Comparison of ENCODE assay signal across 10 mouse cellular contexts in genomic region chr12:17505620-17506074, GRCm38 (mm10). TPM values are rescaled to one million over a fixed set of nuclear protein-coding genes. Genes with fewer than 3 reads are reported as not detected.
DNase-seq lines count a peak whose midpoint lies in the region; ATAC-seq and TF ChIP-seq lines count a peak whose summit lies in the region.
"Had no signal": no experiment of that assay in that cellular context is flagged by ENCODE, and none has a peak within 500 bp of the region (broad histone marks: within the 10 kb centered on the region; RNA-seq: fewer than 3 reads in every experiment).

No protein-coding gene starts in this region.

- no peaks in the 10 kb centered on the region for H3K36me3 ChIP-seq in heart, embryonic 12.5 days
- H3K36me3 ChIP-seq in heart, embryonic 10.5 days = no peaks in the 10 kb centered on the region
- no peaks in the 10 kb centered on the region for H3K36me3 ChIP-seq in CH12.LX (replicated peaks in 1 of 2; ENCODE audit: control insufficient read depth in 1 of 2, insufficient read depth in 1 of 2, low read length in 1 of 2)
- H3K36me3 ChIP-seq in intestine, postnatal 0 days (ENCODE audit: control insufficient read depth, insufficient read depth) = no peaks in the 10 kb centered on the region
- H3K36me3 ChIP-seq in forebrain, postnatal 0 days (ENCODE audit: insufficient read depth) = no peaks in the 10 kb centered on the region
- no peaks in the 10 kb centered on the region for H3K36me3 ChIP-seq in forebrain, embryonic 11.5 days (ENCODE audit: control insufficient read depth, insufficient read depth, low read length)

- in situ Hi-C loops in CH12.LX (cut with MboI; ENCODE audit: low pct_ligation_motif_present, low pct_unique_long_range_greater_than_20kb, low sequenced_read_pairs) = no loop called here

- no peak overlapping the region for H3K4me2 ChIP-seq in heart, embryonic 12.5 days
- peak overlapping the region; percentile 62 for H3K4me2 ChIP-seq in CH12.LX (ENCODE audit: insufficient read depth, low read depth, poor library complexity, severe bottlenecking)
- H3K4me2 ChIP-seq in intestine, postnatal 0 days (replicated peaks; ENCODE audit: low read depth) = 0 out of 2 replicates have a peak overlapping the region, but pooled peaks have one; percentile 24
- no peak overlapping the region for H3K4me2 ChIP-seq in forebrain, postnatal 0 days (ENCODE audit: low read depth)
- no peak overlapping the region for H3K4me2 ChIP-seq in forebrain, embryonic 11.5 days (ENCODE audit: low read depth, low read length, severe bottlenecking)

- H3K27me3 ChIP-seq in heart, embryonic 12.5 days (replicated peaks) = no peaks in the 10 kb centered on the region
- H3K27me3 ChIP-seq in heart, embryonic 10.5 days (ENCODE audit: insufficient read depth, poor library complexity, severe bottlenecking) = no peaks in the 10 kb centered on the region
- no peaks in the 10 kb centered on the region for H3K27me3 ChIP-seq in CH12.LX (replicated peaks)
- no peaks in the 10 kb centered on the region for H3K27me3 ChIP-seq in intestine, postnatal 0 days (replicated peaks; ENCODE audit: control insufficient read depth, insufficient read depth, low read length)
- H3K27me3 ChIP-seq in forebrain, postnatal 0 days (ENCODE audit: insufficient read depth, low read length) = no peaks in the 10 kb centered on the region
- no peaks in the 10 kb centered on the region for H3K27me3 ChIP-seq in forebrain, embryonic 11.5 days (ENCODE audit: control insufficient read depth, insufficient read depth, low read length)

- H3K9ac ChIP-seq in heart, embryonic 12.5 days = no peak overlapping the region
- peak overlapping the region; percentile 39 for H3K9ac ChIP-seq in CH12.LX (ENCODE audit: insufficient read depth, low read depth)
- H3K9ac ChIP-seq in intestine, postnatal 0 days (ENCODE audit: low read depth, low read length) = no peak overlapping the region
- no peak overlapping the region for H3K9ac ChIP-seq in forebrain, postnatal 0 days
- no peak overlapping the region for H3K9ac ChIP-seq in forebrain, embryonic 11.5 days (ENCODE audit: low read length)

- peak; percentile 55; the same call in 1 of the 2 replicates for TF ChIP-seq POLR2A in CH12.LX (IDR thresholded peaks at IDR 0.05; ENCODE audit: low read depth, low read length)

- peaks cover 15% of the 10 kb centered on the region for H3K4me1 ChIP-seq in heart, embryonic 12.5 days (replicated peaks)
- peaks cover 27% of the 10 kb centered on the region for H3K4me1 ChIP-seq in heart, embryonic 10.5 days
- peaks cover 30 to 51% of the 10 kb centered on the region in 2 experiments for H3K4me1 ChIP-seq in CH12.LX (ENCODE audit: control insufficient read depth in 1 of 2, insufficient read depth in 2 of 2)
- H3K4me1 ChIP-seq in intestine, postnatal 0 days (replicated peaks; ENCODE audit: control insufficient read depth, insufficient read depth, low read length) = no peaks in the 10 kb centered on the region; the same call in 1 of the 2 replicates
- H3K4me1 ChIP-seq in forebrain, postnatal 0 days (ENCODE audit: insufficient read depth) = no peaks in the 10 kb centered on the region
- H3K4me1 ChIP-seq in forebrain, embryonic 11.5 days (replicated peaks; ENCODE audit: control insufficient read depth, insufficient read depth, low read length) = no peaks in the 10 kb centered on the region

- H3K4me3 ChIP-seq in heart, embryonic 12.5 days = no peak overlapping the region
- H3K4me3 ChIP-seq in heart, embryonic 10.5 days = no peak overlapping the region
- peak overlapping the region in 1 of 3 experiments; percentile 22 for H3K4me3 ChIP-seq in CH12.LX (replicated peaks in 1 of 3; ENCODE audit: low read depth in 2 of 3, low read length in 2 of 3, poor library complexity in 1 of 3)
- H3K4me3 ChIP-seq in intestine, postnatal 0 days (ENCODE audit: low read depth, low read length) = no peak overlapping the region
- no peak overlapping the region for H3K4me3 ChIP-seq in forebrain, postnatal 0 days (ENCODE audit: low read depth, low read length)
- H3K4me3 ChIP-seq in forebrain, embryonic 11.5 days (ENCODE audit: low read depth, low read length) = no peak overlapping the region

- H3K27ac ChIP-seq in heart, embryonic 12.5 days (ENCODE audit: poor library complexity, severe bottlenecking) = no peak overlapping the region
- H3K27ac ChIP-seq in heart, embryonic 10.5 days = no peak overlapping the region
- H3K27ac ChIP-seq in CH12.LX (ENCODE audit: insufficient read depth, low read depth) = peak overlapping the region; percentile 97
- H3K27ac ChIP-seq in intestine, postnatal 0 days (ENCODE audit: low read depth, low read length) = peak overlapping the region; percentile 79
- H3K27ac ChIP-seq in forebrain, postnatal 0 days (ENCODE audit: low read depth, low read length) = no peak overlapping the region
- H3K27ac ChIP-seq in forebrain, embryonic 11.5 days (ENCODE audit: low read depth, low read length) = no peak overlapping the region

- WGBS in heart, embryonic 12.5 days = 41% methylated on average over 2 of the region's 2 CpGs
- WGBS in heart, embryonic 10.5 days = 35% methylated on average over 2 of the region's 2 CpGs
- WGBS in intestine, postnatal 0 days = 33% methylated on average over 2 of the region's 2 CpGs
- WGBS in forebrain, postnatal 0 days = 20% methylated on average over 2 of the region's 2 CpGs
- 37% methylated on average over 2 of the region's 2 CpGs for WGBS in forebrain, embryonic 11.5 days

- TF ChIP-seq EP300 in CH12.LX (IDR thresholded peaks at IDR 0.05; ENCODE audit: low read length) = peak; percentile 89

- dilution Hi-C loops in CH12.LX (cut with MboI; ENCODE audit: extremely low pct_ligation_motif_present, extremely low pct_unique_long_range_greater_than_20kb, low sequenced_read_pairs) = no loop called here

- H3K9me3 ChIP-seq in heart, embryonic 12.5 days (replicated peaks) = no peaks in the 10 kb centered on the region
- H3K9me3 ChIP-seq in heart, embryonic 10.5 days = no peaks in the 10 kb centered on the region
- H3K9me3 ChIP-seq in CH12.LX (replicated peaks; ENCODE audit: low read length) = no peaks in the 10 kb centered on the region
- no peaks in the 10 kb centered on the region for H3K9me3 ChIP-seq in intestine, postnatal 0 days (ENCODE audit: control insufficient read depth)
- H3K9me3 ChIP-seq in forebrain, postnatal 0 days (ENCODE audit: low read length) = no peaks in the 10 kb centered on the region
- H3K9me3 ChIP-seq in forebrain, embryonic 11.5 days (ENCODE audit: control insufficient read depth, low read length) = no peaks in the 10 kb centered on the region

- DNase-seq in heart, embryonic 10.5 days (ENCODE audit: low spot score) = no peak
- peak; percentile 93 for DNase-seq in CH12.LX (ENCODE audit: extremely low read depth)
- DNase-seq in naive thymus-derived CD4-positive, alpha-beta T cell, adult 2 months (ENCODE audit: low read depth) = peak; percentile 38
- no peak for DNase-seq in forebrain, postnatal 0 days
- no peak for DNase-seq in urinary bladder, postnatal 4 days (ENCODE audit: low spot score in 2 of 2)
- DNase-seq in forebrain, embryonic 11.5 days (ENCODE audit: low spot score) = no peak
- DNase-seq: heart, postnatal 36 days; lung, postnatal 14 days had no signal

- H3K79me2 ChIP-seq in CH12.LX (replicated peaks; ENCODE audit: control insufficient read depth, extremely low read depth, insufficient read depth, poor library complexity, severe bottlenecking) = no peaks in the 10 kb centered on the region

- peak; percentile 39; the same call in 1 of the 2 replicates for ATAC-seq in heart, embryonic 12.5 days (ENCODE audit: insufficient number of reproducible peaks, low FRiP score)
- ATAC-seq in intestine, postnatal 0 days = no peak
- no peak for ATAC-seq in forebrain, postnatal 0 days
- no peak for ATAC-seq in forebrain, embryonic 11.5 days (replicated peaks; ENCODE audit: low FRiP score)

- peak; percentile 18; the same call in 1 of the 2 replicates for TF ChIP-seq RAD21 in CH12.LX (IDR thresholded peaks at IDR 0.05; ENCODE audit: low read depth, low read length)

- no peak for TF ChIP-seq CTCF in CH12.LX (conservative IDR thresholded peaks at IDR 0.05 in 1 of 2, IDR thresholded peaks at IDR 0.05 in 1 of 2; ENCODE audit: low read depth in 2 of 2, low read length in 2 of 2)
- TF ChIP-seq CTCF in intestine, postnatal 0 days (IDR thresholded peaks at IDR 0.05; ENCODE audit: low read depth) = no peak
- TF ChIP-seq CTCF in forebrain, postnatal 0 days (IDR thresholded peaks at IDR 0.05; ENCODE audit: low read depth) = no peak

TF ChIP-seq in CH12.LX, 34 proteins besides CTCF, POLR2A, EP300 and RAD21 (continues in another document):
- no peak for TF ChIP-seq MAZ (IDR thresholded peaks at IDR 0.05; ENCODE audit: low read depth, low read length)
- peak; percentile 96 for TF ChIP-seq TCF12 (IDR thresholded peaks at IDR 0.05; ENCODE audit: low read depth, low read length)
- no peak; the same call in 1 of the 2 replicates for TF ChIP-seq NELFE (IDR thresholded peaks at IDR 0.05; ENCODE audit: low read depth, low read length)
- TF ChIP-seq ZNF384 (IDR thresholded peaks at IDR 0.05; ENCODE audit: low read depth, low read length) = no peak
- TF ChIP-seq PAX5 (IDR thresholded peaks at IDR 0.05; ENCODE audit: low read length) = no peak
- peak; percentile 84 for TF ChIP-seq MEF2A (IDR thresholded peaks at IDR 0.05; ENCODE audit: borderline replicate concordance, low read depth, low read length)
- TF ChIP-seq KAT2A (IDR thresholded peaks at IDR 0.05; ENCODE audit: insufficient replicate concordance, low read length) = no peak
- no peak for TF ChIP-seq E2F4 (IDR thresholded peaks at IDR 0.05; ENCODE audit: insufficient replicate concordance, low read depth, low read length)
- no peak for TF ChIP-seq ZKSCAN1 (IDR thresholded peaks at IDR 0.05; ENCODE audit: borderline replicate concordance, low read depth, low read length)
- TF ChIP-seq ZC3H11A (IDR thresholded peaks at IDR 0.05; ENCODE audit: low read depth, low read length) = no peak
- TF ChIP-seq HCFC1 (IDR thresholded peaks at IDR 0.05; ENCODE audit: low read depth, low read length) = no peak
- TF ChIP-seq ETS1 (conservative IDR thresholded peaks at IDR 0.05; ENCODE audit: low read depth, low read length) = peak; percentile 93
- TF ChIP-seq USF2 (conservative IDR thresholded peaks at IDR 0.05; ENCODE audit: low read depth, low read length) = no peak
- TF ChIP-seq IRF4 (IDR thresholded peaks at IDR 0.05; ENCODE audit: low read depth, low read length) = peak; percentile 74; the same call in 1 of the 2 replicates

RNA-seq across cellular contexts. Expression of gene Odc1, which starts 38.9 kb away (rescaled TPM):
- polyA plus RNA-seq in heart, embryonic 12.5 days (2016; fragmentation: Nextera tagmentation; extraction: Ambion mirVana) = 161 and 167 TPM in 2 replicates
- polyA plus RNA-seq in heart, embryonic 10.5 days (2016; fragmentation: Nextera tagmentation; extraction: Ambion mirVana) = 173 and 235 TPM in 2 replicates
- total RNA-seq in CH12.LX (2012; rRNA removed) (1,757 and 1,839 TPM in 2 replicates), CH12.LX (2014; rRNA removed) (2,455 and 2,545 TPM in 2 replicates)
- 2,544 and 2,567 TPM in 2 replicates for polyA plus RNA-seq in CH12.LX (2012; ENCODE audit: insufficient read length, low read depth)
- 86.7 and 87.8 TPM in 2 replicates for polyA plus RNA-seq in intestine, postnatal 0 days (2015; fragmentation: Nextera tagmentation; extraction: Ambion mirVana)
- total RNA-seq in forebrain, postnatal 0 days (2014; rRNA removed) = 271 and 293 TPM in 2 replicates
- 146 and 166 TPM in 2 replicates for polyA plus RNA-seq in forebrain, postnatal 0 days (2015; fragmentation: Nextera tagmentation; extraction: Ambion mirVana)
- 339 and 354 TPM in 2 replicates for polyA plus RNA-seq in forebrain, embryonic 11.5 days (2014; fragmentation: Nextera tagmentation; extraction: Ambion mirVana)

Comparison
In these comparisons a context has a peak if more than half of its experiments do, and no peak if none do; other contexts are left out.
1. H3K27ac ChIP-seq: peak in CH12.LX (single experiment) and intestine, postnatal 0 days (single experiment); none in heart, embryonic 12.5 days (single experiment), heart, embryonic 10.5 days (single experiment), forebrain, postnatal 0 days (single experiment) and forebrain, embryonic 11.5 days (single experiment).
2. H3K4me2 ChIP-seq: peak in CH12.LX (single experiment) and intestine, postnatal 0 days (single experiment); none in heart, embryonic 12.5 days (single experiment), forebrain, postnatal 0 days (single experiment) and forebrain, embryonic 11.5 days (single experiment).
3. DNase-seq: peak in CH12.LX (single experiment) and naive thymus-derived CD4-positive, alpha-beta T cell, adult 2 months (single experiment); none in heart, embryonic 10.5 days (single experiment), forebrain, postnatal 0 days (single experiment), urinary bladder, postnatal 4 days (0 of 2) and forebrain, embryonic 11.5 days (single experiment).